Mouse (Mus musculus) stomach, postnatal 0 days (tissue): Measurements from ENCODE around the gene Mfsd14b.

Source experiments
- CTCF ChIP-seq: IDR thresholded peaks from 2 replicates; pipeline ENCODE4 v1.5.1; 2016; ENCODE audit warnings: antibody characterized with exemption, low read depth, mild to moderate bottlenecking, moderate library complexity
- EP300 ChIP-seq: optimal IDR thresholded peaks from 2 replicates; pipeline ENCODE3; 2016; ENCODE audit warnings: antibody characterized with exemption

DNA sequence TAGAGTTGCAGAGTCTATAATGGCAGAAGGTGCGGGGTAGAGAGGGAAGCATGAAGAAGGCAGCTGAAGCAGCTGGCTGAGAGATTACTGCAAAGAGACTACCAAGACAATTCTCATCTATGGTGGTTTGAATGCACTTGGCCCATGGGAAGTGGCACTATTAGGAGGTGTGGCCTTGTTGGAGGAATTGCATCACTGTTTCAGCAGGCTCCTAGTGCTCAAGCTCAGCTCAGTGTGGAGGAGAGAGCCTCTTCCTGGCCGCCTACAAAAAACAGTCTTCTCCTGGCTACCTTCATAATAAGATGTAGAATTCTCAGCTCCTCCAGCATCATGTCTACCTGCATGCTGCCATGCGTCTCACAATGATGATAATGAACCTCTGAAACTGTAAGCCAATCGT, 16.9 kb downstream of the Mfsd14b start:
- TF ChIP-seq EP300 (no peak), CTCF (no peak)
